Mouse (Mus musculus): Measurements from ENCODE around the gene Ttc39a.
A peak's percentile ranks its signal among the peaks of the same experiment; 100 is the strongest.

The Ttc39a gene

DNA sequence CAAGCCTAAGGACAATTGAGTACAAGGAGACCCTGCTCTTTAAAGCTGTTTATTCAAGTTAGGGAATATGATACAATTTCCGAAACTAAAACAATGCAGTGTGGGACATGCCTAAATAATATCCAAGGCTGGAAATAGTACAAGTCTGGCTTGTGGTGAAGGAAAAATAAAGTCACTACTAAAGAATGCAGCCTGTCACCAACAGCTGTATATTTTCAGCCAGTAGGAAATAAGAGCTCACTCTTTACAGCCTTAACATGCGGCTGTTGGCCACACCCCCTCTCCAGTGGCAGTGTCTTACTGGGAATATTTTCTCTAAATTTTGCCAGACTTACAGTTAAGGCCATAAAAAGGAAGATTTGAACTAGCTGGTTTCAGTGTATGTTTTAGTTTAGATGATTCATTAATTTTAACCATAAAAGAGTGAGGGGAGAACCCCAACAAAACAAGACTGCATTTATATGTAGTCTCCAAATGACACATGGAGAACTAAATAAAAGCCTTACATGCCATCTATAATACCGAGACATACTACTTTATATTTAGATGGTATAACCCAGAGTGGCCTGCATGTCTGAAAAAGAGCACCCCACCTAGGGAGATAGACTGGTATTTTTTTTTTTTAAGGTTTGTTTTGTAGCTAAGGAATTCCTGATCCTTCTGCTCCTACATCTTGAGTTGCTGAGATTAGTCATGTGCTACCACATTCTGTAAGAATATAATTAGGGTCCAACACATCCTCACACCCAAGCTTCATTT, 54.2 kb downstream of the Ttc39a start:
- no peak for DNase-seq (ENCODE audit: low read depth, low spot score)

DNA sequence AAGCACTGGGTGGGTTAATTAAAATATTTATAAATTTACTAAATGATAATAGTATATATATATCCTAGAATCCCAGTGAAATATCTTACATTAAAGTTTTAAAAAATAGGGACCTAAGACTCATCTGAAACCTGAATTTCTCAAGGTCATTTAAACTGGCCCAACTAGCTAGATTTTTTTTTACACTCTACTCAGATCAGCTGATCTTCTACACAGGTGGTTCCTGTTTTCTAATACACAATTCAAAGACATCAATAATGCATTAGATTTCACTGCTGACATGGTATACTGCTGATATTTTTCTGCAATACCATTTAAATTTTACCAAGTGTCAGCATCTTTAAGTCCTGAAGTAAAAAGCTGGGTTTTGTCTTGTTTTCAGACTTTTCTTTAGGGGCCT, 57.5 kb downstream of the Ttc39a start:
- no peak for DNase-seq (ENCODE audit: low read depth, low spot score)

DNA sequence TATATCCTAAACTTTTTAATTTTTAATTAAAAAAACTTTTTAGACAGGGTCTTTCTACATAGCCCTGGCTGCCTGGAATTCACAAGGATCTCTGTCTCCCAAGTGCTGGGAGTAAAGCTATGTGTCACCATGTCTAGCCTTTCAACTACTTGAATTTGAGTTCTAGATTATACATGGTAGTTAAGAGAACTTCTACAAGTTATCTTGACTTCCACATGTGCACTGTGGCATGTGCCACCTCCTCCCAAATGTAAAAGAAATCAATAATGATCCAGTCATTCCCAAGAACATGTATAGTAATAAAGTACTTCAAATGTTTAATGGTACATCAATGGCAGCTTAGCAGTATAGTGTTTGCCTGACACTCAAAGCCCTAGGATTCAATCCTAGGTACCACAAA, 61.3 kb downstream of the Ttc39a start:
- DNase-seq (ENCODE audit: low read depth, low spot score): no peak

DNA sequence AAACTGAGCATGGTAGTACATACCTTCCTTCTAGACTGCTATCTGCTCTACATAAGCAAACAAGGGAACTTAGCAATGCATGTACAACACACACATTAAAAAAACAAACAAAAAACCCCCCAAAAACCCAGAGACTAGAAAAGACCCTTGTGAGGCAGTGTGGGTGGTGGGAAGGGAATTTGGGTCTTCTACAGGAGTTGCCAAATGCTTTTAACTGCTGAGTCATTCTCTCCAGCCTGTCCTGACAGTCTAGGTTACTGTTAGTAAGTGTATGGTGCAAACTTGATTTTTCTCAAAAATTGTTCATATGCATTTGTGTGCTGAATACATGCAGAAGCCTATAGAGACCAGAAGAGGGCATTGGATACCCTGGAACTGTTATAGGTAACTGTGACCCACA, 65.2 kb downstream of the Ttc39a start:
- DNase-seq (ENCODE audit: low read depth, low spot score): no peak

DNA sequence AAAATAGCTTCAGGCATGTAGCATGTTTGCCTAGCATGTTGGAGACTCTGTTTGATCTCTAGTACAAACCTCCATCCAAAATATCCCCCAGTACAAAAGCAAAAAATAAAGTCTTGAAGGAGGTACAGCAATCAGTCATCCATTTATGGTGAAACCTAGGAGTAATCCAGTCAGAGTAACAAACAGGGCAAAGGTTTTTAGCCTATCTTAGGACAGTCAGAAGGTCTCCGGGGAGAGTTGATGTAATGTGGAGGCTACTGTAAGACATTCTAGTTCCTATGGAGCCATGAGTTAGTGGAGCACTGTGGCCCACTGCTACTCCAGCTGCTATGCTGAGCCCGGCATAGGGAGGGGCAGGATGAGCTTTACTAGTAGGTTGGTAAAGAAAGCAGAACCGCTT, 66.1 kb downstream of the Ttc39a start:
- DNase-seq (ENCODE audit: low read depth, low spot score): no peak

DNA sequence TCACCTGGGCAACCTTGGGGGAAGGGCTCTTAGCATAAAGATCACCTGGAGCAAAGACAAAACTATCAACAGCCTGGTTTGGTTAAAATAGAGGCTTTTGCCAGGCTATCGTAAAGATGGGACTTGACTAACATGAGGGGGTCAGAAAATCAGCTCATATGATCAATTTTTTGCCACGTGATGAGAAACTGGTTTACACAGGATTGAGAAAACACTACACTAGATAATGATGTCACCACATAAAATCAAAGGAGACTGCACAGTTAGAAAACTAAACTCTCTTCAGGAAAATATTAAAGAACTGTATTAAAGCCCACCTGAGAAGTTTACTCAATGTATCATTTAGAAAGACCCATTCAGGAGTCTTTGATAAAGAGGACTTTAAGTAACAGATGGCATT, 68.7 kb downstream of the Ttc39a start:
- no peak for DNase-seq (ENCODE audit: low read depth, low spot score)

DNA sequence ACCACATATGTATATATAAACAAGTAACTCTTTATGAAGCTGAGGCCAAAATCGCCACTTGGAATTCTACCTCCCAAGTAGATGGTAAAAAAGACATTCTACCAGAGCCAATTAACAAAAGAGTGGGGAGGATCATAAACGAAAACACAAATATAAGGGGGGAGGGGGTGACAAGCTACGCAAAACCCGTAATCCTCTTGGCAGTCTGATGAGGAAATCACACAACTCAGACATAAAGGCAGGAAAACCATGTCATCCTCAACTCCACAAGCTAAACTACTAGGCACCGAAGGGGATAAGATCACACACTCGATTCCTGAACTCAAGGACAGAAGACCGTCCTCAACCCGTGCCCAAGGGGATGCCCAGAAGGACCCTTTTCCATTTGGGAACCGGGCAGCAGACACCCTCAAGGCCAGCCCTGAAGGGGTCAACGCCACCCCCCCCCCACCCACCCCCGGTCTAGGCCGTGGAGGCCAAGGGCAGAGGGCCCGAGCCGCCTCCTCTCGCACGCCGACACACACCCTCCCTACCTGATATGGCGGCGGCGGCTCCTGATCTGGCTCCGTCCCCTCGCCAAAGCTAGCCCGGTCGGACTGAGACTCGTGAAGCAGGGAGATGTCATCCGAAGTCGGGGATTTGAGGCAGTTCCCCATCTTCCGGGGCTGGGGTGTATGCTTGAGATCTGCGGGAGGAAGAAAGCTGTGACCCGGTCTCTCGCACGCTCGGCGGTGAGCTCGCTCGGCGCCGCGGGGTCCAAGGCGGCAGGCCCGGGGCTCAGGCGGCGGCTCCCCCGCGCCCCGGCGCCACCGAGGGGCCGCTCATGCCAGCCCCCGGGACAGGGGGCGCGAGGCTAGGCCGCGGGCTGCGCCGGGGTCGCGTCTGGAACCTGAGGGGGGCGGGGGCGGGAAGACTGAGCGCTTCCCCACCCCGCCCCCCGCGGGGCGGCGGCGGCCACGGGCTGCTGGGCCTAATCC, 69.4 kb downstream of the Ttc39a start:
- DNase-seq (ENCODE audit: low read depth, low spot score): peak; percentile 66

DNA sequence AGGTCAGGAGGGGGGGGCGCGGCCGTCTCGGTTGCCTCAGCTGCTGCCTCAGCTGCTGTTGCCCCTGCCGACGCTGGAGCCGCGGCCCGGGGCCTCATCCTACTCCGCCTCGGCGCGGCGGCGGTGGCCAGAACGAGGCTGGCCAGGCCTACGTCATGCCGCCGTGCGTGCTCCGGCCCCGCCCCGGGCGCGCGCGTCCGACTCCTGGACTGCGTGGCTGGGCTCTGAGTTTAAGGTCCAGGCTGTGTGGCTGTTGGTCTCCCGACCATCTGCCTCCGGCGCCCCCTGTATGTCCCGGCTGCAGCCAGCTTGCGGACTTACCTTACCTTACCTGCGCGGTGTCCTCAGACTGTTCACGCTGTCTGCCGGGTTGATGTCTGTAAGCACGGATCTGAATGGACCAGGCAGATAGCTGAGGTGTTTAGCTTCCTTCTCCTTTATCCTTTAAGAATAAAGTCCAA, 70.2 kb downstream of the Ttc39a start:
- peak; percentile 94 for DNase-seq (ENCODE audit: low read depth, low spot score)

DNA sequence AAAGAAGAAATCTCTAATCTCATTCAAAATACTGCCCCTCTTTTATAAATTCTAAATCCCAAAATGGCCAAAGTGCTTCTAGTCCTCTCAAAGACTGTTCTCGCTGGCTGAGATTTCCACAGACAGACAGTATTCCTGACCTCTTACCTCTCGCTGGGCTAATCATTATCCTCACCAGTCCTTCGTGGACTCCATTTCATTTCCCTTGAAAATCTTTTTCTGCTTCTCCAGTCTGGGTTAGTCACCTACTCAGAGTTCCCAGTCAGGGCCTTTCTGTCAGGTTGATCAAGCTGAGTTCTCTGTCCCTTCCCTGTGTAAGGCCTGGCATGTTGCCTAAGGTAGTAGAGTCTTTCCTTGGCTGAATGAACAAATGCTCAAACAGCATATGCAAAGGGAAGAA, 71.0 kb downstream of the Ttc39a start:
- DNase-seq (ENCODE audit: low read depth, low spot score): no peak

DNA sequence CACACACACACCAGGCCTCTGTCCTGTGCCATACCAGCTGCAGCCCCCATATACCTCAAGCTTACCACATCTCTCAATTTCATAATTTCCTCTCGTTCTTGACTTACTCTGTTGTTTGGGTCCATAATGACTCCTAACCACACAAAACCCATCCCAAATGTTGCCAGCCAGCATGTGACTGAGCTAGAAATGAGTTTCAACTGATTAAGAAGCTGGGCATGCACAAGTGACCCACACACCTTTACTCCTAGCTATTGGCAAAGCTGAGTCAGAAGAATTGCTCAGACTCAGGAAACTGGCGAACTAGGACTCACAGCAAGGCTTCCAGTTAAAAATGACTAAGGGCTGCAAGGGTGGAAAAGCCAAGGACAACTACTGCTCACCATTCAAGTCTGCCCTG, 75.0 kb downstream of the Ttc39a start:
- no peak for DNase-seq (ENCODE audit: low read depth, low spot score)

DNA sequence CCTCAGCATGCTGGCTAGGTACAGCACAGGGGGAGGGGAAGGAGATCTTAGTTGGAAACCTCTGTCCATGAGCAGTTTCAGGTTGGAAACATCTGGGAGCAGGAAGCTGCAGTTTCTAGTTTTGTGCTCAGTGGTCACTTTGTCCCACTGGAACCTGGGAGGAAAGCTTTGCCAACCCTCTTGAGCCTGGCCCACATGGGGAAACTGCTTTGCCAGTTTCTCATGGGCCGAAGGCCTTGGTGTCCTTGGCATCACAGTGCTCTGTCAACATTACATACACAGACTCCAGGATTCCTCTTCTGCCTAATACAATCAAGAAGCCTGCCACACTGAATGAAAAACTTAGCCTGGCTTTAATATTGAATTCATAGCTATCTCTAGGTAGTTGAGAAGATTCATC, 76.3 kb downstream of the Ttc39a start:
- no peak for DNase-seq (ENCODE audit: low read depth, low spot score)

DNA sequence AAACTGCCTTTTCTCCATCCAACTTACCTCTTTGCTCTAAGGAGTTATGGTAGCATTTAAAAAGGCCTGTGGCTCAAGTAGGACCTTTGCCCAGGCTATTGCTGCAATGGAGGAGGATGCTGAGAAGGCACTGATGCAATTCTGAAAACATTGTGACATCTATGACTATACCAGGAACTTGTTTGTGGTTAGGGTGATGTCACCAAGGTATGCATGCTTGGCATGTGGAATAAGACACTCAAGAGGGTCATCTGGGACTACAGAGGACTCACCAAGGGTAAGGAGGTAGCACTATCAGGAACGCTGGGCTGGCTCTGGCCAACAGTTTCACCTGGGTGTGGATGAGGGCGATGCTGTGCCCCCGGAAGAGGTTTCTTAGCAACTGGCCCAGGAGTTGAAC, 78.2 kb downstream of the Ttc39a start, which contains the start of gene Rnf11:
Gene Rnf11, minus strand, starts transcription at position 108 of the 400 bp plus-strand sequence.
- DNase-seq (ENCODE audit: low read depth, low spot score): no peak

DNA sequence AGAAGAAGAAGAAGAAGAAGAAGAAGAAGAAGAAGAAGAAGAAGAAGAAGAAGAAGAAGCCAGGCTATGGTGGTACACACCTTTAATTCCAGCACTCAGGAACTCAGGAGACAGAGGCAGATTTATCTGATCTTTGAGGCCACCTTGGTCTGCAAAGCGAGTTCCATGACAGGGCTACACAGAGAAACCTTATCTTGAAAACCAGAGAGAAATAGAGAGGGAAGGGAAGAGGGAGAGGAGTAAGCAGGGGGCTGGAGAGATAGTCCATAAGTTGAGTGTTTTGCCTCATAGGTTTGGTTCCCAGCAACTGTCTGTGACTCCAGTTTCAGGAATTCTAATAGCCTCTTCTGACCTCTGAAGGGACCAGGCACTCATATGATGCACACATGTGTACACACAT, 82.4 kb downstream of the Ttc39a start:
- DNase-seq (ENCODE audit: low read depth, low spot score): no peak

DNA sequence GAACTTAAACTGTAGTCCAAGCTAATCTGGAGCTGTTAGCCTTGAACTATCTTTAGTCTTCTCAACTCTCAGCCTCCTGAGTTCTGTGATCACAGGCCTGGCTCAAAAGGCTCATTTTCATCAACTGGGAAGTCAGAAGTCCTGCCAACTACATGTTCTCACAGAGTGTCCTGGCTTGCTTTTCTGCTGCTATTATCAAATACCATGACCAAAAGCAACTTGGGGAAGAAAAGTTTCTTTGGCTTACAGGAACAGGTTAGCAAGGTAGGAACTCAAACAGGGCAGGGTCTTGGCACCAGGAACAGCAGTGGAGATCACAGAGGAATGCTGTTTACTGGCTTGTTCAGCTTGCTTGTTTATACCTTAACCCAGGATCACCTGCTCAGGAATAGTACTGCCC, 87.2 kb downstream of the Ttc39a start:
- no peak for DNase-seq (ENCODE audit: low read depth, low spot score)

Measured in ZHBTc4 (cell line).